Mouse (Mus musculus): ENCODE measurements at regions not wholly inside any gene's neighbourhood (a gene's known extent, or its start where the extent isn't known, plus 50 kb on each side); places are given as distances from the start of the nearest gene placed in this dataset. TPM values are rescaled to one million over a fixed set of nuclear protein-coding genes. Genes with fewer than 3 reads are reported as not detected.

- DNase-seq (ENCODE audit: extremely low spot score in 1 of 2, low spot score in 2 of 2): no peak
- intact Hi-C loops (cut with DNase I): no loop called here
These were observed 260.9 kb downstream of the Atp6ap1l start for GRCm38 (mm10) chr13:90644216-90644615.

GRCm38 (mm10) chr13:90643575-90644215 lies 261.5 kb downstream of the Atp6ap1l start:
- intact Hi-C loops (cut with DNase I): no loop called here
- DNase-seq (ENCODE audit: extremely low spot score in 1 of 2, low spot score in 2 of 2): peak in 1 of 2 experiments; percentile 4

- intact Hi-C loops (cut with DNase I): no loop called here
- DNase-seq (ENCODE audit: extremely low spot score in 1 of 2, low spot score in 2 of 2): peak in 1 of 2 experiments; percentile 18
These were observed 262.0 kb downstream of the Atp6ap1l start for GRCm38 (mm10) chr13:90643109-90643508.

- intact Hi-C loops (cut with DNase I): no loop called here
- no peak for DNase-seq (ENCODE audit: extremely low spot score in 1 of 2, low spot score in 2 of 2)
These were observed 262.8 kb downstream of the Atp6ap1l start for GRCm38 (mm10) chr13:90642206-90642823.

Small RNAs in the stretch of these regions (microRNA-seq; reads per million reads assigned to microRNA genes)
- not detected for gene Gm44338

All from left cerebral cortex, postnatal 10 days (tissue).